Mouse (Mus musculus) heart, adult 2 months (tissue): ENCODE results near the gene Lrrc47. TPM values are rescaled to one million over a fixed set of nuclear protein-coding genes. Genes with fewer than 3 reads are reported as not detected.

ENCODE experiments used
- DNase-seq, 2 experiments: peaks; one replicate each; pipeline ENCODE4 v3.0.0; 2021
- H3K27ac ChIP-seq: fragments of 200-600 bp; 2 replicates; pipeline ENCODE4 v1.8.1; 2022
- H3K27me3 ChIP-seq: fragments of 200-500 bp; 2 replicates; pipeline ENCODE4 v1.6.1; 2012; ENCODE audit warnings: mild to moderate bottlenecking, low read length, inconsistent platforms, mixed read lengths; ENCODE audit not compliant: control insufficient read depth, insufficient read depth
- H3K36me3 ChIP-seq: fragments of 200-500 bp; 2 replicates; pipeline ENCODE4 v1.6.1; 2012; ENCODE audit warnings: low read length, inconsistent platforms; ENCODE audit not compliant: control insufficient read depth, insufficient read depth
- H3K4me1 ChIP-seq: fragments of 200-500 bp; 2 replicates; pipeline ENCODE4 v1.6.1; 2011; ENCODE audit warnings: low read length; ENCODE audit not compliant: control insufficient read depth, insufficient read depth
- H3K4me3 ChIP-seq: fragments of 200-600 bp; 2 replicates; pipeline ENCODE4 v1.8.1; 2022
- H3K79me2 ChIP-seq: fragments of 200-500 bp; replicated peaks from 2 replicates; pipeline ENCODE4 v1.6.1; 2012; ENCODE audit warnings: mild to moderate bottlenecking, inconsistent platforms, low read length, moderate library complexity, mixed read lengths; ENCODE audit not compliant: control insufficient read depth, insufficient read depth
- H3K9ac ChIP-seq: fragments of 200-500 bp; 2 replicates; pipeline ENCODE4 v1.6.1; 2012; ENCODE audit warnings: low read depth, mild to moderate bottlenecking, control low read depth, inconsistent platforms, low read length, mixed read lengths
- CTCF ChIP-seq: fragments of 200-600 bp; IDR thresholded peaks from 2 replicates; pipeline ENCODE4 v1.8.1; 2022; ENCODE audit warnings: antibody characterized with exemption, mild to moderate bottlenecking, moderate library complexity
- EP300 ChIP-seq: fragments of 200-500 bp; IDR thresholded peaks from 2 replicates; pipeline ENCODE4 v1.6.1; 2011; ENCODE audit warnings: low read depth, low read length, control low read depth; ENCODE audit not compliant: insufficient read depth
- POLR2A ChIP-seq: fragments of 200-500 bp; IDR thresholded peaks from 2 replicates; pipeline ENCODE4 v1.6.1; 2011; ENCODE audit warnings: mild to moderate bottlenecking, low read depth, low read length, control low read depth; ENCODE audit not compliant: insufficient read depth
- WGBS: fragments of 180-500 bp; shearing (Covaris S2); methylation state at CpG from one replicate; pipeline ENCODE4 v1.1.7; 2018; 5-methylcytosine and 5-hydroxymethylcytosine counted together
- intact Hi-C: fragments of 180-260 bp; cut with DNase I; formaldehyde crosslinking; loops from one replicate; pipeline ENCODE4 v1.15.1; 2025
- polyA plus RNA-seq: library from polyadenylated mRNA; depleted of rRNA; stranded (reverse); fragments of >200 nt; gene quantifications from 2 replicates; pipeline ENCODE4 v1.2.3, GENCODE M21; 2012
- total RNA-seq, 2 experiments: library from RNA; stranded (reverse); gene quantifications; 2 replicates each; pipeline ENCODE4 v1.2.3; 2021

Gene Lrrc47
- total and polyA plus RNA-seq, 3 experiments, result 28.6 to 29.7 (median 28.7) TPM

- H3K27ac ChIP-seq, result no peak overlapping the region
- 92% methylated on average over 8 of the region's 8 CpGs for WGBS
- no peaks in the 10 kb centered on the region for H3K79me2 ChIP-seq
- H3K4me1 ChIP-seq, result no peaks in the 10 kb centered on the region
- TF ChIP-seq EP300 (no peak), CTCF (no peak), POLR2A (no peak)
- no peaks in the 10 kb centered on the region for H3K27me3 ChIP-seq
- no peak overlapping the region for H3K4me3 ChIP-seq
- intact Hi-C loops, result no loop called here
- DNase-seq, result no peak
- H3K9ac ChIP-seq, result no peak overlapping the region
- no peaks in the 10 kb centered on the region for H3K36me3 ChIP-seq
Measured at GRCm38 (mm10) chr4:153993505-153993904, 18.0 kb upstream of the Lrrc47 start.

GRCm38 (mm10) chr4:154005488-154005887, 6.0 kb upstream of the Lrrc47 start:
- Histone ChIP-seq H3K4me3 (no peak overlapping the region), H3K9ac (no peak overlapping the region), H3K4me1 (no peaks in the 10 kb centered on the region), H3K27me3 (no peaks in the 10 kb centered on the region), H3K36me3 (no peaks in the 10 kb centered on the region), H3K79me2 (no peaks in the 10 kb centered on the region), H3K27ac (no peak overlapping the region)
- TF ChIP-seq CTCF (no peak), POLR2A (no peak), EP300 (no peak)
- no peak for DNase-seq
- intact Hi-C loops, result no loop called here
- WGBS, result 90% methylated on average over 5 of the region's 5 CpGs

GRCm38 (mm10) chr4:154006264-154006663, 5.3 kb upstream of the Lrrc47 start:
- no peak overlapping the region for H3K9ac ChIP-seq
- H3K36me3 ChIP-seq, result no peaks in the 10 kb centered on the region
- no peak overlapping the region for H3K4me3 ChIP-seq
- no peaks in the 10 kb centered on the region for H3K79me2 ChIP-seq
- H3K27ac ChIP-seq, result no peak overlapping the region
- WGBS, result 94% methylated on average over 6 of the region's 6 CpGs
- no peaks in the 10 kb centered on the region for H3K27me3 ChIP-seq
- H3K4me1 ChIP-seq, result no peaks in the 10 kb centered on the region
- DNase-seq, result no peak
- intact Hi-C loops, result no loop called here
- TF ChIP-seq CTCF (no peak), EP300 (no peak), POLR2A (no peak)

- TF ChIP-seq CTCF, result no peak
- TF ChIP-seq EP300, result no peak
- H3K27ac ChIP-seq, result no peak overlapping the region
- WGBS, result 58% methylated on average over 4 of the region's 4 CpGs
Measured at GRCm38 (mm10) chr4:154007759-154008158, 3.8 kb upstream of the Lrrc47 start.

DNA sequence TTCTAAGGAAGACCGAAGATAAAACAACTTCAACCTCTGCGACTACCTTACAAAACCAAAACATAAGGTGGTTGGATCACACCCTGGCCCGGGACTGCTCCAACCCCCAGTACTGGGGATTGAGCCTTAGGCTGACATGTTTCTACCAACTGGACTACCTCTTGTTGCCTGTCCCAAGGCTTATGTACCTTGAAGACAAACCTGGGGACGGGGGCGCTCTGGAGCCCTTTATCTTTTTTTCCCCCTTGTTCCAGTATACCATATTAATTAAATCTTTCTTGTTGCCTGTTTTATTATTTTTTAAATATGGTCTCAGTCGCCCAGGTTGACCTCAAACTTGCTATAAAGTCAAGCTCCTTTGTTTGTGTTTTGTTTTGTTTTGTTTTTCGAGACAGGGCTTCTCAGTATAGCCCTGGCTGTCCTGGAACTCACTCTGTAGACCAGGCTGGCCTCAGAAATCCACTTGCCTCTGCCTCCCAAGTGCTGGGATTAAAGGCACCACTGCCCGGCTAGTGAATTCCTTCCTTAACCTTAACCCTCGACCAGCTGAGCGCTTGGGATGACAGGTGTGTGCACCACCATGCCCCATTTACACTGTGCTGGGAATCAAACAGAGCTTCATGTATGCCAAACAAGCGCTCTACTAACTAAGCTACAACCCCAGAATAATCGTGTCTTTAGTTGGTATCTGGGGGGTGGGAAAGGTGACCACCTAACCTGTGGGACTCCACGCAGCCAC, 455 bp upstream of the Lrrc47 start:
- 28% methylated on average over 13 of the region's 13 CpGs for WGBS
- intact Hi-C loops, result loop anchor here (1.0 to 5.0 kb wide), 3 partner anchors 53 to 146 kb away; partner anchors contain the start of genes Trp73 and Wrap73
- DNase-seq, result no peak
- Histone ChIP-seq H3K4me3 (peak overlapping the region; percentile 90), H3K79me2 (peaks cover 15% of the 10 kb centered on the region), H3K36me3 (no peaks in the 10 kb centered on the region), H3K9ac (peak overlapping the region; percentile 86), H3K4me1 (peaks cover 7% of the 10 kb centered on the region), H3K27ac (peak overlapping the region; percentile 74), H3K27me3 (no peaks in the 10 kb centered on the region)
- TF ChIP-seq CTCF (no peak), EP300 (no peak)

More at GRCm38 (mm10) chr4:154007759-154008158, 3.8 kb upstream of the Lrrc47 start:
- Histone ChIP-seq H3K27me3 (no peaks in the 10 kb centered on the region), H3K4me3 (no peak overlapping the region), H3K36me3 (no peaks in the 10 kb centered on the region), H3K9ac (no peak overlapping the region), H3K79me2 (peaks cover 7% of the 10 kb centered on the region), H3K4me1 (peaks cover 2% of the 10 kb centered on the region)
- intact Hi-C loops, result no loop called here
- DNase-seq, result no peak

GRCm38 (mm10) chr4:154012132-154012882, 776 bp downstream of the Lrrc47 start:
- intact Hi-C loops, result loop anchor here (1.0 to 5.0 kb wide), 3 partner anchors 37 to 145 kb away; partner anchors contain the start of genes Cep104, Dffb, Trp73 and Wrap73
- H3K79me2 ChIP-seq, result peaks cover 15% of the 10 kb centered on the region
- TF ChIP-seq EP300 (no peak), POLR2A (no peak), CTCF (no peak)
- peak overlapping the region; percentile 97 for H3K9ac ChIP-seq
- H3K27ac ChIP-seq, result peak overlapping the region; percentile 74
- peaks cover 7% of the 10 kb centered on the region for H3K4me1 ChIP-seq
- no peaks in the 10 kb centered on the region for H3K27me3 ChIP-seq
- 2% methylated on average over 55 of the region's 55 CpGs for WGBS
- peak overlapping the region; percentile 90 for H3K4me3 ChIP-seq
- no peak for DNase-seq
- no peaks in the 10 kb centered on the region for H3K36me3 ChIP-seq
